Mouse (Mus musculus): ENCODE data around the gene Tnnc1. TPM values are rescaled to one million over a fixed set of nuclear protein-coding genes. Genes with fewer than 3 reads are reported as not detected.

Tnnc1 gene
- polyA plus RNA-seq, 1 experiment = 4.0 TPM

- TF ChIP-seq CTCF (IDR thresholded peaks at IDR 0.05; ENCODE audit: low read depth, low read length) (no peak), POLR2A (IDR thresholded peaks at IDR 0.05; ENCODE audit: borderline replicate concordance, low read depth, low read length) (no peak)
- H3K27ac ChIP-seq (ENCODE audit: insufficient read depth, low read depth, low read length) = no peak overlapping the region; the same call in 1 of the 2 replicates
- peaks cover 8% of the 10 kb centered on the region for H3K4me1 ChIP-seq (ENCODE audit: control insufficient read depth, insufficient read depth, low read length)
- H3K4me3 ChIP-seq (ENCODE audit: insufficient read depth, low read length) = peak overlapping the region; percentile 67
Measured at GRCm38 (mm10) chr14:31207070-31207830, 862 bp upstream of the Tnnc1 start.

- TF ChIP-seq POLR2A (IDR thresholded peaks at IDR 0.05; ENCODE audit: borderline replicate concordance, low read depth, low read length) (no peak), CTCF (IDR thresholded peaks at IDR 0.05; ENCODE audit: low read depth, low read length) (no peak)
- H3K27ac ChIP-seq (ENCODE audit: insufficient read depth, low read depth, low read length) = no peak overlapping the region
- H3K4me3 ChIP-seq (ENCODE audit: insufficient read depth, low read length) = no peak overlapping the region
- peaks cover 8% of the 10 kb centered on the region for H3K4me1 ChIP-seq (ENCODE audit: control insufficient read depth, insufficient read depth, low read length)
Measured at GRCm38 (mm10) chr14:31209133-31209557, 1.0 kb downstream of the Tnnc1 start.

- no peak for TF ChIP-seq CTCF (IDR thresholded peaks at IDR 0.05; ENCODE audit: low read depth, low read length)
- TF ChIP-seq POLR2A (IDR thresholded peaks at IDR 0.05; ENCODE audit: borderline replicate concordance, low read depth, low read length) = no peak
- H3K4me3 ChIP-seq (ENCODE audit: insufficient read depth, low read length) = no peak overlapping the region
- no peak overlapping the region for H3K27ac ChIP-seq (ENCODE audit: insufficient read depth, low read depth, low read length)
- H3K4me1 ChIP-seq (ENCODE audit: control insufficient read depth, insufficient read depth, low read length) = peaks cover 3% of the 10 kb centered on the region
Measured at GRCm38 (mm10) chr14:31211854-31212253, 3.7 kb downstream of the Tnnc1 start.

GRCm38 (mm10) chr14:31212499-31212898 lies 4.4 kb downstream of the Tnnc1 start:
- no peak overlapping the region for H3K4me3 ChIP-seq (ENCODE audit: insufficient read depth, low read length)
- TF ChIP-seq CTCF (IDR thresholded peaks at IDR 0.05; ENCODE audit: low read depth, low read length) (no peak), POLR2A (IDR thresholded peaks at IDR 0.05; ENCODE audit: borderline replicate concordance, low read depth, low read length) (no peak)
- no peak overlapping the region for H3K27ac ChIP-seq (ENCODE audit: insufficient read depth, low read depth, low read length)
- H3K4me1 ChIP-seq (ENCODE audit: control insufficient read depth, insufficient read depth, low read length) = no peaks in the 10 kb centered on the region

GRCm38 (mm10) chr14:31213868-31214267 lies 5.8 kb downstream of the Tnnc1 start:
- no peak overlapping the region for H3K4me3 ChIP-seq (ENCODE audit: insufficient read depth, low read length)
- H3K27ac ChIP-seq (ENCODE audit: insufficient read depth, low read depth, low read length) = no peak overlapping the region
- no peaks in the 10 kb centered on the region for H3K4me1 ChIP-seq (ENCODE audit: control insufficient read depth, insufficient read depth, low read length)
- TF ChIP-seq POLR2A (IDR thresholded peaks at IDR 0.05; ENCODE audit: borderline replicate concordance, low read depth, low read length) = no peak
- TF ChIP-seq CTCF (IDR thresholded peaks at IDR 0.05; ENCODE audit: low read depth, low read length) = no peak

GRCm38 (mm10) chr14:31214684-31215083 lies 6.6 kb downstream of the Tnnc1 start:
- Histone ChIP-seq H3K4me1 (ENCODE audit: control insufficient read depth, insufficient read depth, low read length) (no peaks in the 10 kb centered on the region), H3K4me3 (ENCODE audit: insufficient read depth, low read length) (no peak overlapping the region), H3K27ac (ENCODE audit: insufficient read depth, low read depth, low read length) (no peak overlapping the region)
- TF ChIP-seq POLR2A (IDR thresholded peaks at IDR 0.05; ENCODE audit: borderline replicate concordance, low read depth, low read length) (no peak), CTCF (IDR thresholded peaks at IDR 0.05; ENCODE audit: low read depth, low read length) (no peak)

- Histone ChIP-seq H3K4me1 (ENCODE audit: control insufficient read depth, insufficient read depth, low read length) (no peaks in the 10 kb centered on the region), H3K27ac (ENCODE audit: insufficient read depth, low read depth, low read length) (no peak overlapping the region), H3K4me3 (ENCODE audit: insufficient read depth, low read length) (no peak overlapping the region)
- no peak for TF ChIP-seq POLR2A (IDR thresholded peaks at IDR 0.05; ENCODE audit: borderline replicate concordance, low read depth, low read length)
- TF ChIP-seq CTCF (IDR thresholded peaks at IDR 0.05; ENCODE audit: low read depth, low read length) = peak; percentile 33; the same call in 1 of the 2 replicates
Measured at GRCm38 (mm10) chr14:31215157-31216002, 7.3 kb downstream of the Tnnc1 start.

- H3K27ac ChIP-seq (ENCODE audit: insufficient read depth, low read depth, low read length) = no peak within 1 kb of the TSS
- H3K4me1 ChIP-seq (ENCODE audit: control insufficient read depth, insufficient read depth, low read length) = no peaks in the 10 kb centered on the region
- H3K4me3 ChIP-seq (ENCODE audit: insufficient read depth, low read length) = no peak within 1 kb of the TSS
- TF ChIP-seq POLR2A (IDR thresholded peaks at IDR 0.05; ENCODE audit: borderline replicate concordance, low read depth, low read length) = no peak
- TF ChIP-seq CTCF (IDR thresholded peaks at IDR 0.05; ENCODE audit: low read depth, low read length) = no peak
Measured at GRCm38 (mm10) chr14:31216846-31217245, 8.7 kb downstream of the Tnnc1 start, which contains the start of gene Nisch. Gene Nisch, minus strand, starts transcription at chr14:31216946.

- TF ChIP-seq CTCF (IDR thresholded peaks at IDR 0.05; ENCODE audit: low read depth, low read length) = no peak
- no peak for TF ChIP-seq POLR2A (IDR thresholded peaks at IDR 0.05; ENCODE audit: borderline replicate concordance, low read depth, low read length)
- Histone ChIP-seq H3K4me1 (ENCODE audit: control insufficient read depth, insufficient read depth, low read length) (no peaks in the 10 kb centered on the region), H3K27ac (ENCODE audit: insufficient read depth, low read depth, low read length) (no peak within 1 kb of the TSS), H3K4me3 (ENCODE audit: insufficient read depth, low read length) (no peak within 1 kb of the TSS)
Measured at GRCm38 (mm10) chr14:31217666-31218065, 9.6 kb downstream of the Tnnc1 start, which contains the start of gene Sema3g. Gene Sema3g, plus strand, starts transcription at chr14:31217860.

All from bone marrow macrophage, adult 2 months (primary cell).